Mouse (Mus musculus) layer of hippocampus, adult 8-10 months (tissue): ENCODE measurements around the gene Dnah7b. TPM values are rescaled to one million over a fixed set of nuclear protein-coding genes. Genes with fewer than 3 reads are reported as not detected.
"Not testable (repeated sequence)": the region's sequence is repeated elsewhere in the genome, so short reads cannot be mapped to it uniquely, and the experiment has no call there.

ENCODE experiments used
- DNase-seq, 2 experiments: peaks; one replicate each; pipeline ENCODE4 v3.0.0; 2022; ENCODE audit warnings: low spot score in 2 of 2
- total RNA-seq, 4 experiments: library from RNA; stranded (reverse); gene quantifications; 2 replicates each; pipeline ENCODE4 v1.2.4; 2022

Gene Dnah7b
- total RNA-seq: 1 to 10 TPM; 2.0 to 3.6 (median 2.5) TPM

DNA sequence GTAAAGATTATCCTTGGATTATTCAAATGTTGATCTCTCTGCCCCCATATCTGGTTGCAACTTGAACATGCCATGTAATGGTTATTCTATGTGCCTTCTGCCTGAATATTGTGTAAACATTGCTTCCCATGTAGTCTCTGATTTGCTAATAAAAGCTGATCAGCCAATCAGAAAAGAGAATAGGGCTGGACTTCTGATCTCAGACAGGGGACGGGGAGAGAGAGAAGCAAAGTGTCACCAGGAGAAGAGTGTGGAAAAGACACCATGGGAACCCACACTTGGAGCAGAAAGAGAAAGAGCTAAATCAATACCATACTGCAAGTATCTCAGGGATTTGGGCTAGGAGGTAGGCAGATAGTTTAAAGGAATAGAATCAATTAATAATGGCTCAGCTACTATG, at the start of gene Dnah7b:
Gene Dnah7b (plus strand): TSS at position 301 of the 400 bp plus-strand sequence.
- no peak for DNase-seq

DNA sequence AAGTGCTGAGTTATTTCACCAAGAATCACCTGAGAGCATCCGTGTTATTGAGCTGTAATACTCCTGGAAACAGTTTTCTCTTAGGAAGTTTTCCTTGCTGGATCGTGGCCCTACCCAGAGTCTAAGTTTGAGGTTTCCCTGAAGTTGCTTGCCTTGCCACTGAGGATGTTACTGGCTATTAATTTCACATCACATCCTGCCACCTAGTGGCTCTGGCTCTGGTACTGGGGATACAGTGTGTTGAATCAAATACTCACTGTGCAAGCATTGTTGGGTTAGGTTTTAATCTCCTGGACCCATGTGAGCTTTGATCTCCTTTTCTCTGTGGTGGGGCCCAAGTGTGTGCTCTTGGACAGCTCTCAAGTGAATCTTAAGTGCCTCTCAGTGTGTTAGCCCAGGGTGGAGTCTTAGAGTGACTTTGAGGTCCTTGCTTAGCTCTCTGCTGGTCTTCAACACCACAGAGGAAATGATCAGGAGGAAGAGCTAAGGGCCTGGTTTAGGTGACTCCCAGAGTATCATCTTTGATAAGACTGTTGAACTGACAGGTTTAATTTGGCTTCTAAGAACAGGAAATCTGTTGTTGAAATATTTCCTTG, 47.6 kb upstream of the Dnah7b start:
- DNase-seq: peak in 1 of 2 experiments; percentile 22

DNA sequence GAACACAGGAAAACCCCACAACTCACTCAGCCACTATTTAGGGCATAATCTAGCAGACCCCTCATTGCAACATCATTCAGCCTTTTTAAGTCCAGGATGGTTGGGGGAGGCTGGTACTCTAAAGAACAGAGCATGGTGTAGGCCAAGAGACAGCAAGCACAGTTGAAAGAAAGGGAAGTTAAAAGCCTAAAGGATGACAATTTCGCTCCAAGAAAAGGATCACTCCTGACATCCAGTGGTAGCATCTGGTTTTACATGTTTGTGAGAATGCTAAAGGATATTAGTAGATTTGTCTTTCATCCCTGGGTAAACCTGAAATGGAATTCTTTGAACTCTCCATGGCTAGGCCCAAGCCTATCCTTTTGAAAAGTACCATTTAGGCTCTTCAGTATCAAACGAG, 43.9 kb upstream of the Dnah7b start:
- peak in 1 of 2 experiments; percentile 15 for DNase-seq

DNA sequence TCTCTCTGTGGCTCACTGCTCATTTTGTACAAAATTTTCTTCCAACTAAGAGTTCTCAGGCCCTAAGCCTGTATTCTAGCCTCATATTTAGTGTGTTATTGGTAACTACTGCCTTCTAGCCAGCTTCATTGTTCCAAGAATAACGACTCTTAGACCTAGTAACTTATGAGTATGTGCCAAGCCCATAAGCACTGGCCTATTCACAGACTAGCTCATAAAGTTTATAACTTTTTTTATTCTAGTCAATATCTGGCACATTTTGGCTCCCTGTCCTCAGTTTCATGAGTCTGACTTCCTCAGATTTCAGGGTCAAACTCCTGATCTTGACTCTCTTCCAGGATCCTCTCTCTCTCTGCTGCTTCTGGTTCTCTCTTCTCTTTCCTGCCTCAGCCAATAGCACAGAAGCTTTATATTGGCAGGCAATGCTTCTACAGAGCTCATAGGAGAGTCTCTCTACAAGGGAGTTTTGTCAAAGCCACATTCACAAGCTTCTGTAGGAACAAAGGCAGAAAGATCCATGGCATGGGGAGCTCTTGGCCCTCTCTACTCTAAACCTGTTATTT, 34.0 kb upstream of the Dnah7b start:
- no peak for DNase-seq

DNA sequence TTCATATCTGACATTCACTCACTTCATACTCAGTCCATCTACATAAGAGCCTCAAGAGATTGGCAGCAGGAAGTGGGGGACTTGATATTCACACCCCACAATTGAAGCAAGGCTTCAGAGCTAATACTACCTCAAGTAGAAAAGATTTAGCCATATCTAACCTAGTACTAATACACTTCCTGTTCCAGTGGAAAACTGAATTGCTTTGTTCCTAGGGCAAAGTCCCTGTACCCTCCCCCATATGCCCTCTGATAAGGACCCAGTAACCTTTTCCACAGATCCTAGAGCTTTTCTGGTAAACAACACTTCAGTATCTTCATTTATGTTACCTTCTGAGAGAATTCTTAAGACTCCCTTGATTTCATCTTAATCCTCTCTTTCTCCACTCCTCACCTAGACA, 17.9 kb upstream of the Dnah7b start:
- DNase-seq: no peak

DNA sequence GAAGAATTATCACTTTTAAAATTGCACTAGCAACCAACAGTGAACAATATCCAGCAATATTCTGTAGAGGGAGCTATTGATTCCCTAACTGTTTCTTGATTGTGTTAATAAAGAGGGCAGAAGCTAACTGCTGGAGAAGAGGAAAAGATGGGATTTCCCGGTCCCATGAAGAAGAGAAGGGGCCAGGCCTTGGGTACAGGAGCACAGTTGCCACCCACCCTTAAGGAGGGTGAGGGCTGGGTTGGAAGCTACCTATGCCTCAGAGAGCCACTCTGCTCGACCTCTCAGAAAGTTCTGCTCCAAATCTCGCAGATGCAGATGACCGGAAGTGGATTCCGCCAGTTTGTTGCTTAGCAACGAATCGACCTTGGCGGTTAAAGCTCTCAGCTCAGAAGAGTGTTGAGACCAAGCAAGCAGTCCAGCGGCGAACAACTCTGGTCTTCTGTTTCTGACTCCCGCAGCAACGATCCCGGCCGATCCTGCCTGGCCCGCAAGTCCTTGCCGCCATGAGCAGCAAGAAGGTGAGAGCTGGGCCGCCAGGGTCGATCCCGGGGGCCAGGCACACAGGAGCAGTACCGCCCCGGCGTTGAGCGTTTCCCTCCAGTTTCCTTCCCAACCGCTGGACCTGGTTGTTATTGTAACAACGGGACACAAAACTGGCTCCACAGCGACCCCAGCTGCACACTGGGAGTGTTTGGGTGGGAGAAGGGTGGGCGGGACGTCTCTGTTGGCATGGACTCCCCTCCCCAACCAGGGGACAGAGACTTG, 553 bp downstream of the Dnah7b start:
- DNase-seq: peak; percentile 25 to 27

DNA sequence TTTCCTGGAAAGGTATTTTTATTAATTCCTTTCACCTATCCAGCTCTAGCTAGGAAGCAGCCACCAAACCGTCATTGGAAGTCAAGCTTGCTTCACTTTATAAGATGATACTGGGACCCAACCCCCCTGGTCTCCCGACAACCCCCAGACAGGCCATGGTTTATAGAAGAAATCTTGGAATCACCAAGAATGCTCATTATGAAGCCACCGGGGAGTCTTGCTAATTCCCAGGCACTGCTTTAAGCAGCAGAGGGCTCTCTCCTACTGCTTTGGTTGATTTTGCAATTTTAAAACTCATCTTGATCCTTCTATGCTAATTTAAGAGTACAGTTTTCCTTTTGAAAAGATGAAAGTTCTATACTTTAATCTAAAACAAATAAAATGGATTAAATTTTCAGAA, 2.7 kb downstream of the Dnah7b start:
- not testable (repeated sequence) for DNase-seq

DNA sequence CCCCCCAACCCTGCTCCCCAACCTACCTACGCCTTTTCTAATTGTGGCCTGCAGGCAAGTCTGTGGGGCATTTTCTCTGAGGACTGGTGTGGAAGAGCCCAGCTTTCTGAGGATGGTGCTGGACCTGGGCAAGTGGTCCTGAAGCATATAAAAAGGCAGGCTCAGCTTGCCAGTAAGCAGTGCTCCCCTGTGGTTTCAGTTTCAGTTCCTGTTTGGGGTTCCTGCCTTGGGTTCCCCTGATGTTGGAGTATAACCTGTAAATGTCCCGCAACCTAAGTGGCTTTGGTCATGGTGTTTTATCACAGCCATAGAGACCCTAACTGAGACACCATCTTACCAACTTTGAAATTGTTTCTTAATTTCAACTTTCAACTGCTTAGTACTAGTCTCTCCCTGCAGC, 11.8 kb downstream of the Dnah7b start:
- DNase-seq: no peak

DNA sequence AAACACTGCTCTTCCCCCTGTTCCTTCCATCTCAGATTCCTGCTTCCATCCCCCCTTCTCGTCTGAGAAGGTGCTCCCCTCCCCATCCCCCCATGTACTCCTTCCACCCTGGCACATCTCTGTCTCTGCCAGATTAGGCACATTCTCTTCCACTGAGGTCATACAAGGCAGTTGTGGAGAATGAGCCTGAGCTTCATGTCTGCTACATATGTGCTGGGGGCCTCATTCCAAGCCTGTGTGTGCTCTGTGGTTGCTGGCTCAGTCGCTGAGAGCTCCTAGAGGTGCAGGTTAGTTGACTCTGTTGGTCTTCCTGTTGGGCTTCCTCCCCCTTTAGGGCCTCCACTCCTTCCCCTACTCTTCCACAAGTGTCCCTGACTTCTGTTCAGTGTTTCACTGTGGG, 34.4 kb downstream of the Dnah7b start:
- no peak for DNase-seq

DNA sequence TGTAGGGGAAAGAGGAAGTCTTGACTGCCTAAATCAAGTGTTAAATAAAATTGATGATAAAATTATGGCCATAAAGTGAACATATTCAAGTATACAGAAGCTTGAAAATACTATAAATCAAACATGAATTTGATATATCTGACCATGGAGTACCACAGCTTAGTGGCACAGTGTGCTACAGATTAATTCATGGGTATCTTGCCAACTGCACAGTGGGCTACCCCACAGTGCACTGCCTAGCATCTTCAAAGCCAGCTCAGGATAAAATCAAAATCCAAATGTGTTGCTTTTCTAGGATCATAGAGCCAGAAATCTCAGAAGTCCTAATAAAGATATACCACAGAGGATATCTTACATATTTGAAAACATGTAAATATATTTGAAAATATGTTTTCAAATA, 46.5 kb downstream of the Dnah7b start:
- DNase-seq: not testable (repeated sequence)

DNA sequence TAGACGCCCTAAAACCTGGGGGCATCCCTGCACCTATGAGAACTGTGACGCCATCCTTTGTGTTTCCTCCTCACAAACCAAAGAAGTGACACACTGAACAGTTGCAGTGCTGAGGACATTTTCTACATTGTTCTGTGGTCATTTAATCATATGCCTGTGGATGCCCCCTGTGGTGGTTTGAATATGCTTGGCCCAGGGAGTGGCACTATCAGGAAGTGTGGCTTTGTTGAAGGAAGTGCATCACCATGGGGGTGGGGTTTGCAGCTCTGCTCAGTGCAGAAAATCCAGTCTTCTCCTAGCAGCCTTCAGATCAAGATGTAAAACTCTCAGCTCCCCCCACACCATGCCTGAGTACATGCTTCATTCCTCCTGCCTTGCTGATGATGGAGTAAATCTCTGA, 51.1 kb downstream of the Dnah7b start:
- not testable (repeated sequence) for DNase-seq

DNA sequence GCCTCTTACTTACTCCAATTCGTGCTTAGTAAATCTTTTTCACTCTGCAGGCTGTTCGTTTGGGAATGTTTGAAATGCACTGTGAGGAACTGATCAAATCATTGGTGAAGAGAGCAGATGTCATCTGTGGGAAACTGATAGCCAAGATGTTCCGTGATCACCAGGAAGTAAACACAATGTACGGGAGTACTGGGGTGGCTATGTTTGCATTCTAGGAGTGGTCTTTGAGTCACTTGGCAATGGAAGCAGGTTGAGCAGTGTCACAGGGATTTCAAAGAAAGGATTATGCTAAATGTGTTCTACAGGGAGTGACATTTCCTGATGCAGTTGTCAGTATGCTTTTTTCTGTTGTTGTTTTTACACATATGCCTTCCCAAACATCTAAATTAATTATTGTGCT, 61.9 kb downstream of the Dnah7b start:
- DNase-seq: no peak

DNA sequence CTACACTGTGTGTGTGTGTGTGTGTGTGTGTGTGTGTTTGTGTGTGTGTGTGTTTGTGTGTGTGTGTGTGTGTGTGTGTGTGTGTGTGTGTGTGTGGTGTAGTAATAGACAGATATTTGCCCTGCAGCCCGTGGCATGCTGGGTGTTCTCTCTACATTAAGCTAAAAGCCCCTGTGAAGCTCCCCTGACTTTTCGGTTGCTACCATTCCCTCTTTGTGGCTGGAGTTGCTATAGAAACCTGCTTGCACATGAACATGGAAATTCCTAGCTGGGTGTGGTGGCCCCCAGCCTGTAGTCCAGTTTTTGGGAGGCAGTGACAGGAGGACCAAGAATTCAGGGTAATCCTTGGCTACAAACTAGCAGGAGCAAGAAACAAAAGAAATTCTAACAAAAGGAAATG, 130.7 kb downstream of the Dnah7b start:
- not testable (repeated sequence) for DNase-seq

DNA sequence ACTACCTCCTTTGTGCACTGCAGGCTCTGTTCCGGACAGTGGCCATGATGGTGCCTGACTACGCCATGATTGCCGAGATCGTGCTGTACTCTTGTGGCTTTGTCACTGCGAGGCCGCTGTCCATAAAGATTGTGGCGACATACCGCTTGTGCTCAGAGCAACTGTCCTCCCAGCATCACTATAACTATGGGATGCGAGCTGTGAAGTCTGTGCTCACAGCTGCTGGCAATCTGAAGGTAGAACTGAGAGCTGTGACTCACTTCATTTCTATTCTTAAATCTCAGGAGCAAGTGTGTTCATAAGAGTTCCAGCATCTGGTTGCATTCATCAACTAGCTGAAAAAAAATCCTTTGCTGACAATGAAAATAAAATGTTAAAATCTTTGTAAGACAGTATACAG, 135.1 kb downstream of the Dnah7b start:
- DNase-seq: not testable (repeated sequence)

DNA sequence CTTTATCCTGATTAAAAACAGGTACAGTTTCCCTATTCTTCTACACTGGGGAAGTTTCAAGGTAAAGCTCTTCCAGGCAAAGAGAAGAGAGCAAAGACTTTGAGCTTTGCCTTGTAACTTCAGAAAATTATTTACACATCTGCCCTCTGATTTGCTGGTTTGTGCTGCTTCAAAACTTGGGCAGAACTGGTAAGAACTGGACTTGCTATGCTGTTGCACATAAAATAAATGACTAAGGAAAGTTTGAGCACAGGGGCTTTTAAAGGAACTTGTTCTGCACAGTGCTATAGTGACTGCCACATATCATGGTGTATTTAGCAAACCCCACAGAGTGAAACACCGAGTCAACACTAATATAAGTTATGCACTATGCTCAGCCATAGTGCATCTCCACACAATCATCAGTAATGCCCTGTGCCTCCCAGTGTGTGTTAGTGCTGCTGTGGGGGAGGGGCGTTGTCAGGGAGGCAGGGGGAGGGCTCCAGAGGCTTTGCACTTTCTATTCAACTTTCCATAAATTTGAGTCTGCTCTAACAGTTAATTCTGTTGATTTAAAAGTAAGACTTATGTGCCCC, 144.0 kb downstream of the Dnah7b start:
- DNase-seq: not testable (repeated sequence)

DNA sequence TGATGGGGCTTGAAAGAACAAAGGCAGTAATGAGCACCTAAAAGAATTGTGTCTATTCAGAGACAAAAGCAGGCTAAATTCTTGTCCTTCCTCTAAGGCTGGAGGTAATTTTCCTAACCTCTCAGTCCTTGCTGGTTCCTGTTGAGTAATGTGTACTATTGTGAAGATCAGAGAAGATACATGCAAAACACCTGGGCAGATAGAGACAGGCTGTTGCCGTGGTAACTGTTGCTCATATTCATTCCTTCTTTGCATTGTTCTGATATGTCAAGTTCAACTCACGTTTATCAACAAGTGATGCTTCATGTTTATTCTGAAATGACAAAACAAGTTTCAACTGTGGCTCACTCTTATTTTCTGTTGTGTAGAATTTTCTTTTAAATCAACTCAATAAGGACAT, 156.6 kb downstream of the Dnah7b start:
- not testable (repeated sequence) for DNase-seq

DNA sequence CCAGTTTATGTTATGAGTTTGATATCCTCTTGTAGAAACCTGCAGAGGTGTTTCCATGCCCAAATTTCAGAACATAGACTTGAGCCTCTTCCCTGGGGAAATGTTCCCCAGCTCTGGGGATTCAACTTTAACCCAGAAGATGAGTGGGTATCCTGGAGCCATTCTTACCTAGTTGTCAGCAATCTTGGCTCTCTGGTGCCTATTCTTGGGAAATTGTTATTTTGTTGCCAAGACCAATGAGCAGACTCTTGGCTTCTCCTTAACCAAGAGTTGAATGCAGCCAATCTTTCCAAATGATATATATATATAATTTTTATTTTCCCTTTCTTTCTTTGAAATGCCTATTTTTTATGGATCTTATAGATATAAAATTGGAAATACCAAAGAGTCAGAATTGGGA, 160.0 kb downstream of the Dnah7b start:
- DNase-seq: not testable (repeated sequence)

DNA sequence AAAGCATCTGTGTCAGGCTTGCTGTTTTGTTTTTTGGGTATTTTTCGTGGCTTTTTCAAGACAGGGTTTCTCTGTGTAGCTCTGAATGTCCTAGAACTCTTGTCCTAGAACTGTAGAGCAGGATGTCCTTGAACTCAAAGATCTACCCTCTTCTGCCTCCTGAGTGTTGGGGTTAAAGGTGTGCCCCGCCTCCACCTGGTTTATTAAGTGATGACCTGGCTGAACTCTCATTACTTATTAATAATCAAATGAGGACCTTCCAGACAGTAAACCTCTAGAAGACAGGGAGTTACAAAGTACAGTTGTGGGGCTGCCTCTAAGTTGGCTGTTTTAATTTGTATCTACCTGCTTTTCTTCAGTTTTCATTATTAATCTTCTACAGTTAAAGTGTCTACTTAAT, 202.7 kb downstream of the Dnah7b start:
- DNase-seq: not testable (repeated sequence)

DNA sequence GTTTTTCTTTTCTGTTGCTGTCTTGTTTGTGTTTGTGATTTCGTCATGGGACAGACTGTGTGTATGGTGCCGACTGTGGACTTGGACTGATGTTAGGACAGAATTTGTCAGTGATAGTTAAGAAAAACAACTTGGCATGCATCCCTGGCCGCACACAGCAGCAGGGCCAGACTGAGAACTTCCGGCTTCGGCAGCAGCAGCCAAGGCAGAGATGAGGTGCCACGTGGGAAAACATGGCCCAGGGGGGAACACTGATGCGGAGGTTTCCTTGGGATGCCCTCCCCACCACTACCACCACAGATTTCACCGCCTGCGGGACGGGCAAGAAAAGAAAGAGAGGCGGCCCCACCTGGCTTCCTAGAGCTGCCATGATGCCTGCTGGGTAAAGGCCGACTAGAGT, 205.8 kb downstream of the Dnah7b start:
- DNase-seq: no peak

DNA sequence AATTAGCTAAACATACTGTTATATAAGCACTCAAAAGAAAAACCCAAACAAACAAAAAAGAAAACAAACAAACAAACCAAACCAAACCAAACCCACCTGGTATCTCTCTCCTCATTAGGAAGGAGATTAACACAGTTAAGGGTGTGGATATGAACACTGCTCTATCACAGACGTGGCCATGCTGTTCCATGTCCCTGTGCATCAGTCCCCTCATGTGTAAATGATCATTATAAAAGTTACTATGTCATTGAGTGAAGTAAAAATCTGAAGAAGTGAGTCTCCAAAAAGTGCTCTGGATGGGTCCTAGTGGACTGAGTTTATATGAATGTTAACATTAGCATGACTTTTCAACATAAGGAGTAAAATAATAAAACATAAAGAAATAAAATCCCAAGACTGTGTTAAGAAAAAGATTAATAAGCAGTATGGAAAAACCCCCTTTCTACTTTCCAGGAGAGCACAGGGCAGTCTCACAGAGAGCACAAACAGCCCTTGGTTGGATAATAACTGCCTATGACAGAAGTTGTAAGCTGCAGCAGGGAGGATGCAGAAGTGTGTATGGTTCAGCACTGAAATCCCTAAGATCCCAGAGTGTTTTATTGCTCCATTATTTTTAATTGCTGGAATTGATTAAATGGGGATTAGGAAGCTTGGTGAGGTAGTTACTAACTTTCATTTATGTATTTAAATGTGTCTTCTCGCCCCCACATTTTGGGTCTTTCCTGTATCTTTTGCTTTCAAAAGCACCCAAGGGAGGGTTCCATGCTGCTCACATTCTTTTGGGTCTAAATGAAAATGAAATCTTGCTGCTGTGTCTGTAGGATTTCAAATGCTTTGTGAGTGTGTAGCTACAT, 212.2 kb downstream of the Dnah7b start:
- DNase-seq: not testable (repeated sequence)

DNA sequence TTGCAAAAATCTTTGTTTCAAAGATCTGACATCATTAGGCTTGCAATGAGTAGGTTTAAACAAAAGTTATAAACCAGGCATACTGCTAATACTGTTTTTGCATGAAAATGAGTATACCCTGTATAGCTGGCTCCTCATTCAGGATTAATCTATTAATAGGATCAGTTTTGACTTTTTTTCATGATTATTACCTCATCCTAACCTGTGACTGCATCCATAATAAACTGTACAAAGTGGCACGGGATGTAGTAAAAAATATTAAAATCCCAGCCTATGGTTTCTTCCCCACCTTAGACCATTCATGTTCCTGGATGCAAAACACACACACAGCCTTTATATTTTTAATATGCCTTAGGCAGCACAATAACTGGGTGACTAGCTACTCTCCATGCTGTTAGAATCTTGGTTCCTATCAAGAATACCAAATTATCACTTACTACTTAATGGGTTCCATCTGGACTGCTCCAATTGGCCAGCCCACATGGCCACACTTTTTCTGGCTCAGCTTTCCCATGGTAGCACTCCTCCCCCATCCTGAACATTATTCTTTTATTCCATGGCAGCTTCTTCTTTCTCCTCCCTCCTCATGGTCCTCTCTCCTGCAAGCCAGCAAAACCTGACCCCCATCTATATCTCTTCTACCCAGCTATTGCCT, 212.9 kb downstream of the Dnah7b start:
- DNase-seq: peak in 1 of 2 experiments; percentile 3
